Mouse (Mus musculus) CH12.LX (cell line): ENCODE measurements at regions not wholly inside any gene's neighbourhood (a gene's known extent, or its start where the extent isn't known, plus 50 kb on each side); places are given as distances from the start of the nearest gene placed in this dataset.

Experiments
- DNase-seq: peaks from one replicate; pipeline ENCODE4 v3.0.0-alpha.2; 2013; ENCODE audit errors: extremely low read depth
- H3K27ac ChIP-seq: 2 replicates; pipeline ENCODE4 v1.5.1; 2012; ENCODE audit warnings: low read depth, mild to moderate bottlenecking, control low read depth, moderate library complexity; ENCODE audit not compliant: insufficient read depth
- H3K27me3 ChIP-seq: replicated peaks from 2 replicates; pipeline ENCODE3; 2012; ENCODE audit warnings: inconsistent platforms
- H3K36me3 ChIP-seq, 2 experiments: replicated peaks in 1 of 2; 2 replicates each; pipeline versions ENCODE3 to v1.6.1; 2012; ENCODE audit warnings: inconsistent platforms in 1 of 2, low read length in 1 of 2, mild to moderate bottlenecking in 1 of 2, mixed read lengths in 1 of 2, moderate library complexity in 1 of 2; ENCODE audit not compliant: control insufficient read depth in 1 of 2, insufficient read depth in 1 of 2
- H3K4me1 ChIP-seq, 2 experiments: 2 replicates each; pipeline ENCODE4 v1.6.1; 2012; ENCODE audit warnings: inconsistent platforms in 1 of 2, moderate library complexity in 1 of 2; ENCODE audit not compliant: insufficient read depth in 2 of 2, control insufficient read depth in 1 of 2
- H3K4me2 ChIP-seq: 2 replicates; pipeline ENCODE4 v1.6.1; 2012; ENCODE audit warnings: low read depth, mild to moderate bottlenecking, control low read depth; ENCODE audit not compliant: poor library complexity, insufficient read depth, severe bottlenecking
- H3K4me3 ChIP-seq, 3 experiments: fragments of 150-350 bp in 1 of 3; sonication (generic) in 1 of 3; replicated peaks in 1 of 3; 2 replicates each; pipeline versions ENCODE3 to v1.5.1; 2011 to 2012; ENCODE audit warnings: low read depth in 2 of 3, low read length in 2 of 3, mild to moderate bottlenecking in 2 of 3, moderate library complexity in 2 of 3, control low read depth in 1 of 3, improper control_type of control experiment in 1 of 3, inconsistent platforms in 1 of 3, mixed read lengths in 1 of 3; ENCODE audit not compliant: poor library complexity in 1 of 3
- H3K79me2 ChIP-seq: replicated peaks from 2 replicates; pipeline ENCODE4 v1.6.1; 2012; ENCODE audit warnings: mild to moderate bottlenecking, moderate library complexity; ENCODE audit not compliant: control insufficient read depth, poor library complexity, insufficient read depth, severe bottlenecking; ENCODE audit errors: extremely low read depth
- H3K9ac ChIP-seq: 2 replicates; pipeline ENCODE4 v1.6.1; 2012; ENCODE audit warnings: low read depth, mild to moderate bottlenecking, control low read depth, moderate library complexity; ENCODE audit not compliant: insufficient read depth
- H3K9me3 ChIP-seq: replicated peaks from 2 replicates; pipeline ENCODE3; 2012; ENCODE audit warnings: low read length, inconsistent platforms, mixed read lengths
- CHD2 ChIP-seq: IDR thresholded peaks from 2 replicates; pipeline ENCODE4 v1.6.1; 2011; ENCODE audit warnings: low read length, improper control_type of control experiment
- GABPA ChIP-seq: IDR thresholded peaks from 2 replicates; pipeline ENCODE4 v1.6.1; 2012; ENCODE audit warnings: low read depth, low read length, improper control_type of control experiment, inconsistent platforms; ENCODE audit not compliant: insufficient replicate concordance
- HCFC1 ChIP-seq: IDR thresholded peaks from 2 replicates; pipeline ENCODE4 v1.6.1; 2012; ENCODE audit warnings: low read depth, mild to moderate bottlenecking, inconsistent platforms, low read length, improper control_type of control experiment
- JUND ChIP-seq: conservative IDR thresholded peaks from 2 replicates; pipeline ENCODE4 v1.6.1; 2011; ENCODE audit warnings: low read depth, low read length, improper control_type of control experiment
- KAT2A ChIP-seq: IDR thresholded peaks from 2 replicates; pipeline ENCODE4 v1.6.1; 2012; ENCODE audit warnings: low read length, improper control_type of control experiment, inconsistent platforms; ENCODE audit not compliant: insufficient replicate concordance
- MAFK ChIP-seq: IDR thresholded peaks from 2 replicates; pipeline ENCODE4 v1.6.1; 2011; ENCODE audit warnings: low read length, improper control_type of control experiment; ENCODE audit not compliant: insufficient replicate concordance
- MAX ChIP-seq: IDR thresholded peaks from 2 replicates; pipeline ENCODE4 v1.6.1; 2011; ENCODE audit warnings: low read length, improper control_type of control experiment
- MAZ ChIP-seq: IDR thresholded peaks from 2 replicates; pipeline ENCODE4 v1.6.1; 2012; ENCODE audit warnings: low read depth, mild to moderate bottlenecking, inconsistent platforms, low read length, improper control_type of control experiment, moderate library complexity
- MEF2A ChIP-seq: IDR thresholded peaks from 2 replicates; pipeline ENCODE4 v1.6.1; 2014; ENCODE audit warnings: low read depth, mild to moderate bottlenecking, inconsistent platforms, low read length, improper control_type of control experiment, borderline replicate concordance
- MXI1 ChIP-seq: IDR thresholded peaks from 2 replicates; pipeline ENCODE4 v1.6.1; 2011; ENCODE audit warnings: mild to moderate bottlenecking, low read depth, low read length, improper control_type of control experiment
- PAX5 ChIP-seq: IDR thresholded peaks from 2 replicates; pipeline ENCODE4 v1.6.1; 2012; ENCODE audit warnings: low read length, inconsistent platforms, mixed read lengths
- POLR2A ChIP-seq: IDR thresholded peaks from 2 replicates; pipeline ENCODE4 v1.6.1; 2011; ENCODE audit warnings: low read depth, mild to moderate bottlenecking, improper control_type of control experiment, low read length
- RAD21 ChIP-seq: IDR thresholded peaks from 2 replicates; pipeline ENCODE4 v1.6.1; 2011; ENCODE audit warnings: low read depth, mild to moderate bottlenecking, low read length, improper control_type of control experiment, moderate library complexity
- RCOR1 ChIP-seq: conservative IDR thresholded peaks from 2 replicates; pipeline ENCODE4 v1.6.1; 2012; ENCODE audit warnings: low read depth, mild to moderate bottlenecking, inconsistent platforms, low read length, improper control_type of control experiment
- SIN3A ChIP-seq: IDR thresholded peaks from 2 replicates; pipeline ENCODE4 v1.6.1; 2012; ENCODE audit warnings: low read length, improper control_type of control experiment, inconsistent platforms
- TBP ChIP-seq: conservative IDR thresholded peaks from 2 replicates; pipeline ENCODE4 v1.6.1; 2011; ENCODE audit warnings: low read depth, low read length, improper control_type of control experiment
- TCF12 ChIP-seq: IDR thresholded peaks from 2 replicates; pipeline ENCODE4 v1.6.1; 2014; ENCODE audit warnings: low read depth, mild to moderate bottlenecking, inconsistent platforms, low read length, improper control_type of control experiment
- UBTF ChIP-seq: IDR thresholded peaks from 2 replicates; pipeline ENCODE4 v1.6.1; 2012; ENCODE audit warnings: low read depth, mild to moderate bottlenecking, inconsistent platforms, low read length, improper control_type of control experiment, moderate library complexity
- ZMIZ1 ChIP-seq: IDR thresholded peaks from 2 replicates; pipeline ENCODE4 v1.6.1; 2012; ENCODE audit warnings: low read depth, mild to moderate bottlenecking, inconsistent platforms, low read length, improper control_type of control experiment
- dilution Hi-C: fragments of 300-500 bp; cut with MboI; formaldehyde crosslinking; loops from 2 replicates; pipeline ENCODE4 v1.14.3; 2020; ENCODE audit warnings: low sequenced_read_pairs; ENCODE audit not compliant: extremely low pct_unique_long_range_greater_than_20kb, extremely low pct_ligation_motif_present
- in situ Hi-C: fragments of 300-500 bp; cut with MboI; formaldehyde crosslinking; loops from 3 replicates; pipeline ENCODE4 v1.14.3; 2019; ENCODE audit warnings: low sequenced_read_pairs, low pct_ligation_motif_present, low pct_unique_long_range_greater_than_20kb, mixed read lengths

GRCm38 (mm10) chr1:51583871-51584270, 105.6 kb upstream of the Nabp1 start:
- in situ Hi-C loops: no loop called here
- no peak overlapping the region for H3K27ac ChIP-seq
- no peaks in the 10 kb centered on the region for H3K79me2 ChIP-seq
- TF ChIP-seq MXI1 (no peak), RAD21 (no peak), TBP (no peak)
- no peak for DNase-seq
- H3K27me3 ChIP-seq: no peaks in the 10 kb centered on the region
- no peak overlapping the region for H3K9ac ChIP-seq
- peaks cover 12 to 32% of the 10 kb centered on the region in 2 experiments for H3K4me1 ChIP-seq
- H3K4me2 ChIP-seq: no peak overlapping the region
- no peak overlapping the region for H3K4me3 ChIP-seq
- H3K9me3 ChIP-seq: no peaks in the 10 kb centered on the region
- H3K36me3 ChIP-seq: no peaks in the 10 kb centered on the region
- dilution Hi-C loops: no loop called here

- no peak overlapping the region for H3K9ac ChIP-seq
- no peak for DNase-seq
- no peak overlapping the region for H3K27ac ChIP-seq
- TF ChIP-seq KAT2A (no peak), MAZ (no peak), TCF12 (no peak), JUND (no peak), POLR2A (no peak)
- H3K36me3 ChIP-seq: no peaks in the 10 kb centered on the region
- in situ Hi-C loops: no loop called here
- no peak overlapping the region for H3K4me3 ChIP-seq
- H3K9me3 ChIP-seq: no peaks in the 10 kb centered on the region
- no peaks in the 10 kb centered on the region for H3K79me2 ChIP-seq
- dilution Hi-C loops: no loop called here
- H3K4me1 ChIP-seq: peaks cover 11 to 24% of the 10 kb centered on the region in 2 experiments
- H3K27me3 ChIP-seq: no peaks in the 10 kb centered on the region
- peak overlapping the region; percentile 47; the same call in 1 of the 2 replicates for H3K4me2 ChIP-seq
These were observed 101.8 kb upstream of the Nabp1 start for GRCm38 (mm10) chr1:51580074-51580473.

GRCm38 (mm10) chr1:51577701-51578100, 99.5 kb upstream of the Nabp1 start:
- H3K9me3 ChIP-seq: no peaks in the 10 kb centered on the region
- no peaks in the 10 kb centered on the region for H3K27me3 ChIP-seq
- H3K4me1 ChIP-seq: peaks cover 4 to 17% of the 10 kb centered on the region in 2 experiments; a peak in 3 of 4 replicates
- TF ChIP-seq SIN3A (no peak), HCFC1 (no peak), RCOR1 (no peak), MAX (no peak), KAT2A (no peak), PAX5 (no peak), CHD2 (no peak), MAFK (no peak), MEF2A (no peak), ZMIZ1 (no peak), GABPA (no peak), MXI1 (no peak), UBTF (no peak)
- H3K79me2 ChIP-seq: no peaks in the 10 kb centered on the region
- no peak overlapping the region for H3K4me2 ChIP-seq
- in situ Hi-C loops: no loop called here
- H3K36me3 ChIP-seq: no peaks in the 10 kb centered on the region
- no peak overlapping the region for H3K4me3 ChIP-seq
- dilution Hi-C loops: no loop called here
- no peak overlapping the region for H3K9ac ChIP-seq
- no peak overlapping the region for H3K27ac ChIP-seq
- no peak for DNase-seq
